Mouse (Mus musculus) G1E (cell line): ENCODE data around the gene Stx1a. TPM values are rescaled to one million over a fixed set of nuclear protein-coding genes. Genes with fewer than 3 reads are reported as not detected.
"Not testable (repeated sequence)": the region's sequence is repeated elsewhere in the genome, so short reads cannot be mapped to it uniquely, and the experiment has no call there.

ENCODE experiments used
- ATAC-seq: 2 replicates; pipeline ENCODE4 v1.8.0; 2016; ENCODE audit warnings: mild to moderate bottlenecking; ENCODE audit not compliant: insufficient number of reproducible peaks, poor library complexity, low FRiP score, severe bottlenecking; ENCODE audit errors: extremely low read depth
- DNase-seq: peaks from one replicate; pipeline ENCODE4 v3.0.0; 2012; ENCODE audit warnings: low spot score
- H3K27me3 ChIP-seq: 2 replicates; pipeline ENCODE4 v1.6.1; 2012; ENCODE audit warnings: mild to moderate bottlenecking, low read length, inconsistent platforms; ENCODE audit not compliant: insufficient read depth
- H3K36me3 ChIP-seq: replicated peaks from 2 replicates; pipeline ENCODE3; 2012; ENCODE audit warnings: mild to moderate bottlenecking, inconsistent platforms
- H3K4me1 ChIP-seq: 2 replicates; pipeline ENCODE4 v1.6.1; 2012; ENCODE audit warnings: low read depth, low read length, inconsistent platforms, mixed read lengths; ENCODE audit not compliant: insufficient read depth
- H3K4me3 ChIP-seq: 2 replicates; pipeline ENCODE4 v1.5.1; 2012; ENCODE audit warnings: low read depth, mild to moderate bottlenecking, inconsistent platforms, low read length, moderate library complexity, mixed read lengths
- H3K9me3 ChIP-seq: replicated peaks from 2 replicates; pipeline ENCODE4 v1.6.1; 2012; ENCODE audit warnings: inconsistent platforms
- CTCF ChIP-seq: IDR thresholded peaks from 2 replicates; pipeline ENCODE4 v1.5.1; 2012; ENCODE audit warnings: low read depth, low read length, inconsistent platforms, mixed read lengths
- GATA1 ChIP-seq: IDR thresholded peaks from 2 replicates; pipeline ENCODE4 v1.6.1; 2012; ENCODE audit warnings: borderline replicate concordance, low read length, inconsistent platforms, mixed read lengths
- GATA2 ChIP-seq: IDR thresholded peaks from 2 replicates; pipeline ENCODE4 v1.6.1; 2012; ENCODE audit warnings: low read depth, low read length, inconsistent platforms, borderline replicate concordance
- POLR2AphosphoS5 ChIP-seq: IDR thresholded peaks from 2 replicates; pipeline ENCODE4 v1.6.1; 2012; ENCODE audit warnings: low read depth, low read length, inconsistent platforms; ENCODE audit not compliant: insufficient replicate concordance
- TAL1 ChIP-seq: conservative IDR thresholded peaks from 2 replicates; pipeline ENCODE4 v1.6.1; 2012; ENCODE audit warnings: low read depth, low read length, inconsistent platforms, mixed read lengths
- polyA plus RNA-seq: library from polyadenylated mRNA; stranded (reverse); fragments of >175 nt; gene quantifications from 2 replicates; pipeline ENCODE4 v1.2.3, GENCODE M21; 2012
- total RNA-seq, 2 experiments: library from RNA; stranded (forward) in 1 of 2; stranded (reverse) in 1 of 2; fragments of 200-1000 nt in 1 of 2; fragments of >200 nt in 1 of 2; fragmentation: Nextera tagmentation in 1 of 2; gene quantifications; 2 replicates each; pipeline ENCODE4 v1.2.3; 2014 to 2017

The Stx1a gene
- total and polyA plus RNA-seq, 3 experiments: 2.9 to 5.6 (median 4.1) TPM

DNA sequence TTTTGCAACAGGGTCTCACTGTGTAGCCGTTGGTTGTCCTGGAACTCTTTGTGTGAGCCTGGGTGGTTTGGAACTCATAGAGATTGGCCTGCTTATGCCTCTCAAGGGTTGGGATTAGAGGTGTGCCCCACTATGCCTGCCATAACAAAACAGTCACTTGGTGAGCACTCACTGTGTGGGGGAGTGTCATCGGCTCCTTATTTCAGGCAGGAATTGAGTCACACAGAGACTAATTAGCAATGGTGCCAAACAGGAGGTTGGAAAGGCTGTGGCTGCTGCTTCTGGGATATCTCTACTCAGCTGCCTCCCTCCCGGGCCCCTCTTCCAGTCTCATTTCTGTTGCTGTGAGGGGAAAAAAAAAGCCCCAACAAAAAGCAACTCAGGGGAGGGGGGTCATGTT, 21.3 kb downstream of the Stx1a start:
- peaks cover 70% of the 10 kb centered on the region for H3K36me3 ChIP-seq

GRCm38 (mm10) chr5:135048539-135048938, 25.3 kb downstream of the Stx1a start:
- no peak for ATAC-seq
- TF ChIP-seq GATA2: no peak
- TF ChIP-seq POLR2AphosphoS5: no peak
- TF ChIP-seq GATA1: no peak
- TF ChIP-seq TAL1: no peak
- TF ChIP-seq CTCF: no peak
- H3K36me3 ChIP-seq: peaks cover 77% of the 10 kb centered on the region
- no peaks in the 10 kb centered on the region for H3K9me3 ChIP-seq
- H3K4me1 ChIP-seq: peaks cover 12% of the 10 kb centered on the region
- H3K27me3 ChIP-seq: no peaks in the 10 kb centered on the region
- DNase-seq: no peak
- no peak overlapping the region for H3K4me3 ChIP-seq

More for the DNA sequence above, 21.3 kb downstream of the Stx1a start:
- no peak for ATAC-seq
- no peak overlapping the region for H3K4me3 ChIP-seq
- no peak for DNase-seq
- no peaks in the 10 kb centered on the region for H3K9me3 ChIP-seq
- no peaks in the 10 kb centered on the region for H3K27me3 ChIP-seq
- no peak for TF ChIP-seq POLR2AphosphoS5
- TF ChIP-seq TAL1: no peak
- no peak for TF ChIP-seq CTCF
- TF ChIP-seq GATA2: no peak
- no peak for TF ChIP-seq GATA1
- H3K4me1 ChIP-seq: peaks cover 27% of the 10 kb centered on the region

DNA sequence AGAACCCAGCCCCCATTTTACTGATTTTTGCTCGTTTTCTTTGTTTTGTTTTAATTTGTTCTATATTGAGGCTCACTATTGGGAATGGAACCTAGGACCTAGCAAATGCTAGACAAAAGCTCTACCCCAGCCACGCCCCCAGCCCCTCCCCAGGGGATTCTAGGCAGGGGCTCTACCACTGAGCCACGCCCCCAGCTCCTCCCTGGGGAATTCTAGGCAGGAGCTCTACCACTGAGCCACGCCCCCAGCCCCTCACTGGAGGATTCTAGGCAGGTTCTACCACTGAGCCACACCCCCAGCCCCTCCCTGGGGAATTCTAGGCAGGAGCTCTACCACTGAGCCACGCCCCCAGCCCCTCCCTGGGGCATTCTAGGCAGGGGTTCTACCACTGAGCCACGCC, 26.0 kb downstream of the Stx1a start:
- not testable (repeated sequence) for H3K4me3 ChIP-seq, H3K9me3 ChIP-seq, H3K27me3 ChIP-seq, ATAC-seq, DNase-seq
- peaks cover 12% of the 10 kb centered on the region for H3K4me1 ChIP-seq
- H3K36me3 ChIP-seq: peaks cover 81% of the 10 kb centered on the region

DNA sequence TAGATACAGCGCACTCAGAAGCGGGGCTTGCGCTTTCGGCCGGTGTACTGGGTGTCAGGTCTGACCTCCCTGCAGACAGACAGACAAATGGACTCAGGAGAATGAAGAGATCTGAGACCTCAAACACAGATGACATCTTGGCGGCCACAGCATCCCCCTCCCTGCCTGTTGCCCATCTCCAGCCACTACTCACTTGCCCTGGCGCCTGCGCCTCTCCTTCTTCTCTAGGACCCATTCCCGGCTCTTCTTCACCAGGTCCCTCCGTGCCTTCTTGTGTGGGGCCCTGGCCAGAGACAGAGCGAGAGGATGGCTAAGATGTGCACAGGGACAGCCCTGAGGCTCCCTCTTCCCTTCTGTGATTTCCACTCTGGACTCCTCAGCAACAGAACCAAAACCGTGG, 30.1 kb downstream of the Stx1a start:
- ATAC-seq (no peak), DNase-seq (no peak)
- peaks cover 93% of the 10 kb centered on the region for H3K36me3 ChIP-seq
- no peak for TF ChIP-seq POLR2AphosphoS5
- no peak for TF ChIP-seq TAL1
- no peak for TF ChIP-seq CTCF
- no peak for TF ChIP-seq GATA1
- no peak for TF ChIP-seq GATA2
- H3K9me3 ChIP-seq: no peaks in the 10 kb centered on the region
- H3K4me3 ChIP-seq: no peak overlapping the region
- no peaks in the 10 kb centered on the region for H3K27me3 ChIP-seq
- H3K4me1 ChIP-seq: peaks cover 12% of the 10 kb centered on the region

- Histone ChIP-seq H3K36me3 (peaks cover 68% of the 10 kb centered on the region), H3K9me3 (no peaks in the 10 kb centered on the region), H3K4me3 (peak within 1 kb of the TSS; percentile 99), H3K4me1 (peaks cover 45% of the 10 kb centered on the region), H3K27me3 (no peaks in the 10 kb centered on the region)
- ATAC-seq (peak; percentile 93), DNase-seq (peak; percentile 99)
- no peak for TF ChIP-seq TAL1
- TF ChIP-seq GATA1: no peak
- no peak for TF ChIP-seq POLR2AphosphoS5
- TF ChIP-seq GATA2: no peak
Measured at GRCm38 (mm10) chr5:135063629-135064381, 40.5 kb downstream of the Stx1a start, which contains the start of gene Dnajc30. TSS of gene Dnajc30 (plus strand) at chr5:135064202.

DNA sequence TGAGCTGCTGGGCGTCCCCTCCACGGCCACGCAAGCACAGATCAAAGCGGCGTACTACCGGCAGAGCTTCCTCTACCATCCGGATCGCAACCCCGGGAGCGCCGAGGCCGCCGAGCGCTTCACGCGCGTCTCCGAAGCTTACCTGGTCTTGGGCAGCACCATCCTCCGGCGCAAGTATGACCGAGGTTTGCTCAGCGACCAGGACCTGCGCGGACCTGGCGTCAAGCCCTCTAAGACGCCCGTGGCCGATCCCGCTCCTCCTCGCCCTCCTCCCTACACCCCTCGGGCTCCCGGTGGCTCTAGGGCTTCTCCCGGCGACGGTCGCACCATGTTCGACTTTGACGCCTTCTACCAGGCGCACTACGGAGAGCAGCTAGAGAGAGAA, 41.1 kb downstream of the Stx1a start:
- Histone ChIP-seq H3K9me3 (no peaks in the 10 kb centered on the region), H3K36me3 (peaks cover 62% of the 10 kb centered on the region), H3K27me3 (no peaks in the 10 kb centered on the region), H3K4me1 (peaks cover 45% of the 10 kb centered on the region), H3K4me3 (peak overlapping the region; percentile 99)
- DNase-seq (no peak), ATAC-seq (no peak)
- no peak for TF ChIP-seq TAL1
- no peak for TF ChIP-seq GATA1
- TF ChIP-seq CTCF: no peak
- no peak for TF ChIP-seq GATA2
- no peak for TF ChIP-seq POLR2AphosphoS5

- Histone ChIP-seq H3K4me1 (peaks cover 43% of the 10 kb centered on the region), H3K4me3 (peak within 1 kb of the TSS; percentile 99), H3K36me3 (peaks cover 56% of the 10 kb centered on the region)
- H3K27me3 ChIP-seq, H3K9me3 ChIP-seq, DNase-seq, ATAC-seq: not testable (repeated sequence)
Measured at GRCm38 (mm10) chr5:135064909-135065446, 41.7 kb downstream of the Stx1a start, which contains the start of gene Bud23. TSS of gene Bud23 (minus strand) at chr5:135064959.
